Mouse (Mus musculus): Measurements from ENCODE around the gene Dennd4a. TPM values are rescaled to one million over a fixed set of nuclear protein-coding genes. Genes with fewer than 3 reads are reported as not detected.

Dennd4a gene
- polyA plus RNA-seq, 1 experiment = 34.6 TPM

DNA sequence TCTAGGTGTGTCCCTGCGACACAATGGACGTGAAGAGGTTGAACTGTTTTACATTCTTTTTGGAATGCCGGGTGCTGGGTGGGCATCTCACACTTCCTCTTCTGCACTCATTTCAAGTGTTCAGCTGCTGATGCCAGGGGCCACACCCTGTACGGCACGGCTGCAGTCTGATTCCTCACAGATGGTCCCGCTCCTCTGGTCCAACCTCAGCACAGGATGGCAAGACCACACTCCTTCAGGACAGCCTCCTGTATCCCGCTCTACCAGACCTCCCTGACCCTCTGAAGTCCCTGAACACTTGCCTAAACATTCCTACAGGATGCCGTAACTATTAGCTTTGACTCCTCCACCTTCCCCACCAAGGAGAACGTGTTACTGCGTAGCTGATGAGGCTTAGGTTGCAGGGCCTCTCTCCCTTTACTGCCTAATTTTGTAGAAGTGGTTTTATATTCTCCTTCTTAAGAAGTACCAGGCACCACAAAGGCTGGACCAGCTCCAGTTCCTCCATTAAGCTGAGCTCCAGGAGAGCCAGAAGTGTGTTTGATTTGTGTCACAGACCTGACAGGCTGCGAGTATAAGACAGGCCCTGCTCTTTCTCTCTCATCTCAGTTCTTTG, 129.7 kb downstream of the Dennd4a start:
- DNase-seq = no peak
- H3K4me1 ChIP-seq (ENCODE audit: control insufficient read depth, insufficient read depth, low read length) = no peaks in the 10 kb centered on the region
- 76% methylated on average over 11 of the region's 11 CpGs for WGBS
- no peak overlapping the region for H3K27ac ChIP-seq (ENCODE audit: insufficient read depth, low read length)
- TF ChIP-seq POLR2A (IDR thresholded peaks at IDR 0.05; ENCODE audit: borderline replicate concordance, insufficient read depth, low read length) (no peak), CTCF (IDR thresholded peaks at IDR 0.05; ENCODE audit: borderline replicate concordance, insufficient read depth, low read depth, low read length) (no peak)
- no peak overlapping the region for H3K4me3 ChIP-seq (replicated peaks; ENCODE audit: insufficient read depth, low read depth, low read length)
- no peaks in the 10 kb centered on the region for H3K27me3 ChIP-seq (ENCODE audit: control insufficient read depth, insufficient read depth, low read length)

- TF ChIP-seq POLR2A (IDR thresholded peaks at IDR 0.05; ENCODE audit: borderline replicate concordance, insufficient read depth, low read length) = no peak
- TF ChIP-seq CTCF (IDR thresholded peaks at IDR 0.05; ENCODE audit: borderline replicate concordance, insufficient read depth, low read depth, low read length) = no peak
- Histone ChIP-seq H3K27me3 (ENCODE audit: control insufficient read depth, insufficient read depth, low read length) (no peaks in the 10 kb centered on the region), H3K27ac (ENCODE audit: insufficient read depth, low read length) (no peak overlapping the region), H3K4me3 (replicated peaks; ENCODE audit: insufficient read depth, low read depth, low read length) (no peak overlapping the region), H3K4me1 (ENCODE audit: control insufficient read depth, insufficient read depth, low read length) (no peaks in the 10 kb centered on the region)
- DNase-seq = no peak
- WGBS = 82% methylated on average over 4 of the region's 4 CpGs
Measured at GRCm38 (mm10) chr9:64941650-64942049, 130.5 kb downstream of the Dennd4a start.

DNA sequence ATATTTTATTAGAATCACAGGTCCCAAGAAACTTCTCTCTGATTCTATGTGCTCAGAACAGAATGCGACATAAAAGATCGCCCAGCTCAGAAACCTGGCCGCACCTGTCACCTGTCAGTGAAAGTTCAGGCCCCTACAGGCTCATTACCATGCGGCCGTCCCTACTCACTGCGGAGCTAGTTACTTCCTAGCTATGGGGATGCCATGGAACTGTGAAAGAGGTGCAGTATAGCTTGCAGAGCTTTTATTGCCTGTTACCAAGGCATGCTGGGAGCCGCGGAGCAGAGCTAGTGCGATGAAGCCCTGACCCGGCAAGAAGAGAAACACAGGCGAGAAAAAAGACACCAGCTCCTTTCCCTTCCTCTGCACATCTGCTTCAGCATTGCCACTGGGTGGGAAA, 132.9 kb downstream of the Dennd4a start:
- WGBS = 28% methylated on average over 11 of the region's 11 CpGs
- Histone ChIP-seq H3K27ac (ENCODE audit: insufficient read depth, low read length) (no peak overlapping the region), H3K4me3 (replicated peaks; ENCODE audit: insufficient read depth, low read depth, low read length) (no peak overlapping the region), H3K4me1 (ENCODE audit: control insufficient read depth, insufficient read depth, low read length) (no peaks in the 10 kb centered on the region), H3K27me3 (ENCODE audit: control insufficient read depth, insufficient read depth, low read length) (no peaks in the 10 kb centered on the region)
- TF ChIP-seq POLR2A (IDR thresholded peaks at IDR 0.05; ENCODE audit: borderline replicate concordance, insufficient read depth, low read length) = no peak
- no peak for TF ChIP-seq CTCF (IDR thresholded peaks at IDR 0.05; ENCODE audit: borderline replicate concordance, insufficient read depth, low read depth, low read length)
- no peak for DNase-seq

- H3K27ac ChIP-seq (ENCODE audit: insufficient read depth, low read length) = no peak overlapping the region
- H3K27me3 ChIP-seq (ENCODE audit: control insufficient read depth, insufficient read depth, low read length) = no peaks in the 10 kb centered on the region
- WGBS = 83% methylated on average over 9 of the region's 9 CpGs
- TF ChIP-seq CTCF (IDR thresholded peaks at IDR 0.05; ENCODE audit: borderline replicate concordance, insufficient read depth, low read depth, low read length) (no peak), POLR2A (IDR thresholded peaks at IDR 0.05; ENCODE audit: borderline replicate concordance, insufficient read depth, low read length) (no peak)
- no peak overlapping the region for H3K4me3 ChIP-seq (replicated peaks; ENCODE audit: insufficient read depth, low read depth, low read length)
- DNase-seq = no peak
- H3K4me1 ChIP-seq (ENCODE audit: control insufficient read depth, insufficient read depth, low read length) = no peaks in the 10 kb centered on the region
Measured at GRCm38 (mm10) chr9:64947483-64948095, 136.4 kb downstream of the Dennd4a start.

DNA sequence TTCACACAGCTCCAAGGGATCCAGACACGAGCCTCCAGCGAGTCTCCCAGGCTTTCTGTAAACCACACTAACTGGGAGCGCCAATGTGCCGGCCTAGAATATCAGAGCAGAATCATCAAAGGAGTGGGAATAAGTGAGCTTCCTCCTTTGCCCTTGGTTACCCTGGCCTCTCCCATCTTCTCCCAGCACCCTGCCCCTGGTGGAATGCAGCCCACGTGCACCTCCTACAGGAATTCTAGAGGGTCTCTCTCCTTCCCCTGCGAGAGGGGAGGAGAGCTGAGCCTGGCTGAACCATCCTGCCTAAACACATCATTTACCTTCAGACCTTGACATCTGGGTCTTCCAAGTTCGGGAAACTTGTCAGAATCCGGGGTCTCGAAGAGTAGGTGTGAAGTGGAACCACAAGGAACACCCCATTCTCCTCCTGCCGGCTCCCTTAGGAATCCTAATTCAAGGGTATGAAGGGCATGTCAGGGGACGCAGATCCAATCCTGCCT, 140.1 kb downstream of the Dennd4a start, which contains the start of gene Slc24a1:
TSS of gene Slc24a1 (minus strand) at position 447 of the 497 bp plus-strand sequence.
- WGBS = 47% methylated on average over 11 of the region's 11 CpGs
- Histone ChIP-seq H3K27me3 (ENCODE audit: control insufficient read depth, insufficient read depth, low read length) (no peaks in the 10 kb centered on the region), H3K27ac (ENCODE audit: insufficient read depth, low read length) (no peak within 1 kb of the TSS), H3K4me3 (replicated peaks; ENCODE audit: insufficient read depth, low read depth, low read length) (no peak within 1 kb of the TSS), H3K4me1 (ENCODE audit: control insufficient read depth, insufficient read depth, low read length) (no peaks in the 10 kb centered on the region)
- TF ChIP-seq CTCF (IDR thresholded peaks at IDR 0.05; ENCODE audit: borderline replicate concordance, insufficient read depth, low read depth, low read length) = no peak
- TF ChIP-seq POLR2A (IDR thresholded peaks at IDR 0.05; ENCODE audit: borderline replicate concordance, insufficient read depth, low read length) = no peak
- DNase-seq = no peak

GRCm38 (mm10) chr9:64952055-64952454, 140.9 kb downstream of the Dennd4a start:
- H3K27me3 ChIP-seq (ENCODE audit: control insufficient read depth, insufficient read depth, low read length) = no peaks in the 10 kb centered on the region
- no peak overlapping the region for H3K4me3 ChIP-seq (replicated peaks; ENCODE audit: insufficient read depth, low read depth, low read length)
- no peak for TF ChIP-seq CTCF (IDR thresholded peaks at IDR 0.05; ENCODE audit: borderline replicate concordance, insufficient read depth, low read depth, low read length)
- no peak overlapping the region for H3K27ac ChIP-seq (ENCODE audit: insufficient read depth, low read length)
- no peaks in the 10 kb centered on the region for H3K4me1 ChIP-seq (ENCODE audit: control insufficient read depth, insufficient read depth, low read length)
- 8% methylated on average over 5 of the region's 5 CpGs for WGBS
- no peak for DNase-seq

GRCm38 (mm10) chr9:64953190-64953589, 142.1 kb downstream of the Dennd4a start:
- WGBS = 72% methylated on average over 7 of the region's 7 CpGs
- TF ChIP-seq CTCF (IDR thresholded peaks at IDR 0.05; ENCODE audit: borderline replicate concordance, insufficient read depth, low read depth, low read length) = no peak
- TF ChIP-seq POLR2A (IDR thresholded peaks at IDR 0.05; ENCODE audit: borderline replicate concordance, insufficient read depth, low read length) = no peak
- no peak for DNase-seq

GRCm38 (mm10) chr9:64956337-64956736, 145.2 kb downstream of the Dennd4a start:
- peak in 1 of 2 experiments; percentile 12 for DNase-seq
- no peaks in the 10 kb centered on the region for H3K27me3 ChIP-seq (ENCODE audit: control insufficient read depth, insufficient read depth, low read length)
- H3K4me3 ChIP-seq (replicated peaks; ENCODE audit: insufficient read depth, low read depth, low read length) = no peak overlapping the region
- no peak overlapping the region; the same call in 1 of the 2 replicates for H3K27ac ChIP-seq (ENCODE audit: insufficient read depth, low read length)
- no peak for TF ChIP-seq POLR2A (IDR thresholded peaks at IDR 0.05; ENCODE audit: borderline replicate concordance, insufficient read depth, low read length)
- TF ChIP-seq CTCF (IDR thresholded peaks at IDR 0.05; ENCODE audit: borderline replicate concordance, insufficient read depth, low read depth, low read length) = no peak
- no peaks in the 10 kb centered on the region; the same call in 1 of the 2 replicates for H3K4me1 ChIP-seq (ENCODE audit: control insufficient read depth, insufficient read depth, low read length)
- WGBS = 27% methylated on average over 12 of the region's 12 CpGs

More at GRCm38 (mm10) chr9:64953190-64953589, 142.1 kb downstream of the Dennd4a start:
- no peak overlapping the region for H3K4me3 ChIP-seq (replicated peaks; ENCODE audit: insufficient read depth, low read depth, low read length)
- H3K27me3 ChIP-seq (ENCODE audit: control insufficient read depth, insufficient read depth, low read length) = no peaks in the 10 kb centered on the region
- no peak overlapping the region for H3K27ac ChIP-seq (ENCODE audit: insufficient read depth, low read length)
- H3K4me1 ChIP-seq (ENCODE audit: control insufficient read depth, insufficient read depth, low read length) = no peaks in the 10 kb centered on the region

Measured in cerebellum, adult 2 months (tissue).